10 mouse cellular contexts compared by ENCODE assay signal in genomic region chr9:41153050-41153449, GRCm38 (mm10). TPM values are rescaled to one million over a fixed set of nuclear protein-coding genes. Genes with fewer than 3 reads are reported as not detected.
A peak's percentile ranks its signal among the peaks of the same experiment; 100 is the strongest.
DNase-seq lines count a peak whose midpoint lies in the region; ATAC-seq and TF ChIP-seq lines count a peak whose summit lies in the region.
"Had no signal": no experiment of that assay in that cellular context is flagged by ENCODE, and none has a peak within 500 bp of the region (broad histone marks: within the 10 kb centered on the region; RNA-seq: fewer than 3 reads in every experiment).

No protein-coding gene starts in this region.

- no peak overlapping the region for H3K4me2 ChIP-seq in forebrain, embryonic 14.5 days (ENCODE audit: low read length)
- H3K4me2 ChIP-seq in limb, embryonic 13.5 days (replicated peaks) = no peak overlapping the region
- H3K4me2 ChIP-seq in midbrain, embryonic 13.5 days (replicated peaks) = no peak overlapping the region

- H3K9me3 ChIP-seq in forebrain, embryonic 10.5 days = no peaks in the 10 kb centered on the region
- no peaks in the 10 kb centered on the region for H3K9me3 ChIP-seq in forebrain, embryonic 14.5 days (replicated peaks; ENCODE audit: control insufficient read depth, low read length)
- H3K9me3 ChIP-seq in limb, embryonic 13.5 days = no peaks in the 10 kb centered on the region
- no peaks in the 10 kb centered on the region for H3K9me3 ChIP-seq in midbrain, embryonic 13.5 days

- no peak for DNase-seq in forebrain, embryonic 10.5 days (ENCODE audit: extremely low spot score, low spot score)
- DNase-seq in forebrain, embryonic 14.5 days (ENCODE audit: low spot score) = no peak
- no peak for DNase-seq in thymus, adult 2 months
- no peak for DNase-seq in thymus, postnatal 10 days (ENCODE audit: low spot score in 2 of 2)
- no peak for DNase-seq in frontal cortex, postnatal 36 days (ENCODE audit: low spot score in 2 of 2)
- DNase-seq in right cerebral cortex, adult 18-20 months = no peak

- no peak for TF ChIP-seq CTCF in thymus, adult 2 months (IDR thresholded peaks at IDR 0.05; ENCODE audit: borderline replicate concordance, control insufficient read depth, extremely low read depth, insufficient read depth, low read length, poor library complexity)

- no peaks in the 10 kb centered on the region for H3K36me3 ChIP-seq in forebrain, embryonic 10.5 days (replicated peaks)
- no peaks in the 10 kb centered on the region for H3K36me3 ChIP-seq in forebrain, embryonic 14.5 days (ENCODE audit: control insufficient read depth, insufficient read depth, low read length)
- no peaks in the 10 kb centered on the region for H3K36me3 ChIP-seq in thymus, adult 2 months (ENCODE audit: control insufficient read depth, insufficient read depth, low read length)
- H3K36me3 ChIP-seq in limb, embryonic 13.5 days = no peaks in the 10 kb centered on the region
- no peaks in the 10 kb centered on the region for H3K36me3 ChIP-seq in midbrain, embryonic 13.5 days

- TF ChIP-seq POLR2A in thymus, adult 2 months (IDR thresholded peaks at IDR 0.05; ENCODE audit: control insufficient read depth, extremely low read depth, insufficient read depth, low read length, poor library complexity) = no peak

- H3K9ac ChIP-seq in forebrain, embryonic 14.5 days (ENCODE audit: low read length) = no peak overlapping the region
- H3K9ac ChIP-seq in limb, embryonic 13.5 days = 0 out of 2 replicates have a peak overlapping the region, but pooled peaks have one; percentile 5
- H3K9ac ChIP-seq in midbrain, embryonic 13.5 days (replicated peaks) = no peak overlapping the region

- H3K4me1 ChIP-seq in forebrain, embryonic 10.5 days = peaks cover 61% of the 10 kb centered on the region
- H3K4me1 ChIP-seq in forebrain, embryonic 14.5 days (ENCODE audit: control insufficient read depth, insufficient read depth, low read length) = peaks cover 18% of the 10 kb centered on the region
- peaks cover 31% of the 10 kb centered on the region for H3K4me1 ChIP-seq in thymus, adult 2 months (replicated peaks; ENCODE audit: control insufficient read depth, insufficient read depth, low read length)
- peaks cover 34% of the 10 kb centered on the region for H3K4me1 ChIP-seq in limb, embryonic 13.5 days
- peaks cover 34% of the 10 kb centered on the region for H3K4me1 ChIP-seq in midbrain, embryonic 13.5 days (replicated peaks)

- 53% methylated on average over 5 of the region's 5 CpGs for WGBS in forebrain, embryonic 10.5 days
- WGBS in forebrain, embryonic 14.5 days = 47% methylated on average over 5 of the region's 5 CpGs
- WGBS in thymus, adult 2 months = 25% methylated on average over 5 of the region's 5 CpGs
- 26% methylated on average over 5 of the region's 5 CpGs for WGBS in limb, embryonic 13.5 days
- 59% methylated on average over 5 of the region's 5 CpGs for WGBS in midbrain, embryonic 13.5 days

- H3K27me3 ChIP-seq in forebrain, embryonic 10.5 days (ENCODE audit: poor library complexity, severe bottlenecking) = peaks cover 44% of the 10 kb centered on the region
- H3K27me3 ChIP-seq in forebrain, embryonic 14.5 days (replicated peaks; ENCODE audit: control insufficient read depth, insufficient read depth, low read length) = no peaks in the 10 kb centered on the region
- no peaks in the 10 kb centered on the region for H3K27me3 ChIP-seq in thymus, adult 2 months (ENCODE audit: control insufficient read depth, insufficient read depth, low read length)
- peaks cover 22% of the 10 kb centered on the region for H3K27me3 ChIP-seq in limb, embryonic 13.5 days
- peaks cover 11% of the 10 kb centered on the region for H3K27me3 ChIP-seq in midbrain, embryonic 13.5 days
- H3K27me3 ChIP-seq: CH12.LX had no signal

- no peak overlapping the region for H3K4me3 ChIP-seq in forebrain, embryonic 10.5 days
- H3K4me3 ChIP-seq in forebrain, embryonic 14.5 days (ENCODE audit: low read depth, low read length) = no peak overlapping the region
- no peak overlapping the region for H3K4me3 ChIP-seq in thymus, adult 2 months (ENCODE audit: control insufficient read depth, insufficient read depth, low read length)
- H3K4me3 ChIP-seq in limb, embryonic 13.5 days = no peak overlapping the region
- H3K4me3 ChIP-seq in midbrain, embryonic 13.5 days (replicated peaks) = no peak overlapping the region
- H3K4me3 ChIP-seq: myocyte had no signal

- ATAC-seq in forebrain, embryonic 14.5 days = no peak
- no peak for ATAC-seq in limb, embryonic 13.5 days (ENCODE audit: low FRiP score, low read depth)
- ATAC-seq in midbrain, embryonic 13.5 days = no peak

- peak overlapping the region; percentile 32; the same call in 1 of the 2 replicates for H3K27ac ChIP-seq in forebrain, embryonic 10.5 days
- H3K27ac ChIP-seq in forebrain, embryonic 14.5 days (ENCODE audit: low read depth, low read length) = no peak overlapping the region
- peak overlapping the region; percentile 31; the same call in 1 of the 2 replicates for H3K27ac ChIP-seq in thymus, adult 2 months (ENCODE audit: control insufficient read depth, insufficient read depth, low read length)
- H3K27ac ChIP-seq in limb, embryonic 13.5 days = no peak overlapping the region
- H3K27ac ChIP-seq in midbrain, embryonic 13.5 days = no peak overlapping the region

RNA-seq across cellular contexts. Expression of gene Ubash3b, which starts 8.4 kb away (rescaled TPM):
- polyA plus RNA-seq in forebrain, embryonic 10.5 days (2016; fragmentation: Nextera tagmentation; extraction: Ambion mirVana) = 3.8 and 4.1 TPM in 2 replicates
- polyA plus RNA-seq in forebrain, embryonic 14.5 days (2014; fragmentation: Nextera tagmentation; extraction: Ambion mirVana) = 13.8 and 18.1 TPM in 2 replicates
- 7.0 and 7.6 TPM in 2 replicates for polyA plus RNA-seq in thymus, adult 2 months (2012; rRNA removed)
- 6.2 and 7.3 TPM in 2 replicates for polyA plus RNA-seq in limb, embryonic 13.5 days (2015; fragmentation: Nextera tagmentation; extraction: Ambion mirVana)
- polyA plus RNA-seq in midbrain, embryonic 13.5 days (2015; fragmentation: Nextera tagmentation; extraction: Ambion mirVana) = 12.1 and 12.6 TPM in 2 replicates

Comparison
In these comparisons a context has a peak if more than half of its experiments do, and no peak if none do; other contexts are left out.
1. H3K27ac ChIP-seq: peak in forebrain, embryonic 10.5 days (single experiment) and thymus, adult 2 months (single experiment); none in forebrain, embryonic 14.5 days (single experiment), limb, embryonic 13.5 days (single experiment) and midbrain, embryonic 13.5 days (single experiment).